Mouse (Mus musculus): ENCODE measurements at regions not wholly inside any gene's neighbourhood (a gene's known extent, or its start where the extent isn't known, plus 50 kb on each side); places are given as distances from the start of the nearest gene placed in this dataset.

- DNase-seq (ENCODE audit: extremely low spot score in 1 of 2, low spot score in 2 of 2), result no peak
- intact Hi-C loops (cut with DNase I), result no loop called here
Observed at GRCm38 (mm10) chr15:59758971-59759370, 257.4 kb downstream of the 4933412E24Rik start.

- DNase-seq (ENCODE audit: extremely low spot score in 1 of 2, low spot score in 2 of 2), result no peak
- intact Hi-C loops (cut with DNase I), result no loop called here
Observed at GRCm38 (mm10) chr15:59756141-59756540, 260.3 kb downstream of the 4933412E24Rik start.

GRCm38 (mm10) chr15:59754906-59755305 lies 261.5 kb downstream of the 4933412E24Rik start:
- DNase-seq (ENCODE audit: extremely low spot score in 1 of 2, low spot score in 2 of 2), result no peak
- intact Hi-C loops (cut with DNase I), result no loop called here

GRCm38 (mm10) chr15:59752277-59752676 lies 264.1 kb downstream of the 4933412E24Rik start:
- intact Hi-C loops (cut with DNase I), result no loop called here
- DNase-seq (ENCODE audit: extremely low spot score in 1 of 2, low spot score in 2 of 2), result no peak

GRCm38 (mm10) chr15:59746290-59746689 lies 270.1 kb downstream of the 4933412E24Rik start:
- intact Hi-C loops (cut with DNase I), result no loop called here
- DNase-seq (ENCODE audit: extremely low spot score in 1 of 2, low spot score in 2 of 2), result no peak

GRCm38 (mm10) chr15:59744411-59744931 lies 271.9 kb downstream of the 4933412E24Rik start:
- intact Hi-C loops (cut with DNase I), result no loop called here
- no peak for DNase-seq (ENCODE audit: extremely low spot score in 1 of 2, low spot score in 2 of 2)

- no peak for DNase-seq (ENCODE audit: extremely low spot score in 1 of 2, low spot score in 2 of 2)
- intact Hi-C loops (cut with DNase I), result no loop called here
Observed at GRCm38 (mm10) chr15:59739197-59739596, 277.2 kb downstream of the 4933412E24Rik start.

GRCm38 (mm10) chr15:59737247-59737646 lies 279.2 kb downstream of the 4933412E24Rik start:
- DNase-seq (ENCODE audit: extremely low spot score in 1 of 2, low spot score in 2 of 2), result no peak
- intact Hi-C loops (cut with DNase I), result no loop called here

- DNase-seq (ENCODE audit: extremely low spot score in 1 of 2, low spot score in 2 of 2), result no peak
- intact Hi-C loops (cut with DNase I), result no loop called here
Observed at GRCm38 (mm10) chr15:59734376-59734775, 282.0 kb downstream of the 4933412E24Rik start.

GRCm38 (mm10) chr15:59733932-59734331 lies 282.5 kb downstream of the 4933412E24Rik start:
- intact Hi-C loops (cut with DNase I), result no loop called here
- no peak for DNase-seq (ENCODE audit: extremely low spot score in 1 of 2, low spot score in 2 of 2)

GRCm38 (mm10) chr15:59733031-59733810 lies 283.2 kb downstream of the 4933412E24Rik start:
- intact Hi-C loops (cut with DNase I), result no loop called here
- no peak for DNase-seq (ENCODE audit: extremely low spot score in 1 of 2, low spot score in 2 of 2)

- DNase-seq (ENCODE audit: extremely low spot score in 1 of 2, low spot score in 2 of 2), result no peak
- intact Hi-C loops (cut with DNase I), result no loop called here
Observed at GRCm38 (mm10) chr15:59731129-59731528, 285.3 kb downstream of the 4933412E24Rik start.

- DNase-seq (ENCODE audit: extremely low spot score in 1 of 2, low spot score in 2 of 2), result peak in 1 of 2 experiments; percentile 30
Observed at GRCm38 (mm10) chr15:59728817-59729560, 287.4 kb downstream of the 4933412E24Rik start.

GRCm38 (mm10) chr15:59728131-59728601 lies 288.2 kb downstream of the 4933412E24Rik start:
- peak; percentile 23 to 52 for DNase-seq (ENCODE audit: extremely low spot score in 1 of 2, low spot score in 2 of 2)
- intact Hi-C loops (cut with DNase I), result no loop called here

More at GRCm38 (mm10) chr15:59728817-59729560, 287.4 kb downstream of the 4933412E24Rik start:
- intact Hi-C loops (cut with DNase I), result no loop called here

GRCm38 (mm10) chr15:59725881-59726280 lies 290.5 kb downstream of the 4933412E24Rik start:
- intact Hi-C loops (cut with DNase I), result no loop called here

GRCm38 (mm10) chr15:59722661-59723413 lies 293.6 kb downstream of the 4933412E24Rik start:
- intact Hi-C loops (cut with DNase I), result no loop called here

More at GRCm38 (mm10) chr15:59725881-59726280, 290.5 kb downstream of the 4933412E24Rik start:
- no peak for DNase-seq (ENCODE audit: extremely low spot score in 1 of 2, low spot score in 2 of 2)

GRCm38 (mm10) chr15:59721420-59721819 lies 295.0 kb downstream of the 4933412E24Rik start:
- no peak for DNase-seq (ENCODE audit: extremely low spot score in 1 of 2, low spot score in 2 of 2)
- intact Hi-C loops (cut with DNase I), result no loop called here

More at GRCm38 (mm10) chr15:59722661-59723413, 293.6 kb downstream of the 4933412E24Rik start:
- DNase-seq (ENCODE audit: extremely low spot score in 1 of 2, low spot score in 2 of 2), result no peak

GRCm38 (mm10) chr15:59721018-59721417 lies 295.4 kb downstream of the 4933412E24Rik start:
- DNase-seq (ENCODE audit: extremely low spot score in 1 of 2, low spot score in 2 of 2), result peak in 1 of 2 experiments; percentile 26
- intact Hi-C loops (cut with DNase I), result no loop called here

GRCm38 (mm10) chr15:59720149-59720548 lies 296.3 kb downstream of the 4933412E24Rik start:
- intact Hi-C loops (cut with DNase I), result no loop called here
- no peak for DNase-seq (ENCODE audit: extremely low spot score in 1 of 2, low spot score in 2 of 2)
